Mouse (Mus musculus): ENCODE measurements around the gene Birc5.

DNA sequence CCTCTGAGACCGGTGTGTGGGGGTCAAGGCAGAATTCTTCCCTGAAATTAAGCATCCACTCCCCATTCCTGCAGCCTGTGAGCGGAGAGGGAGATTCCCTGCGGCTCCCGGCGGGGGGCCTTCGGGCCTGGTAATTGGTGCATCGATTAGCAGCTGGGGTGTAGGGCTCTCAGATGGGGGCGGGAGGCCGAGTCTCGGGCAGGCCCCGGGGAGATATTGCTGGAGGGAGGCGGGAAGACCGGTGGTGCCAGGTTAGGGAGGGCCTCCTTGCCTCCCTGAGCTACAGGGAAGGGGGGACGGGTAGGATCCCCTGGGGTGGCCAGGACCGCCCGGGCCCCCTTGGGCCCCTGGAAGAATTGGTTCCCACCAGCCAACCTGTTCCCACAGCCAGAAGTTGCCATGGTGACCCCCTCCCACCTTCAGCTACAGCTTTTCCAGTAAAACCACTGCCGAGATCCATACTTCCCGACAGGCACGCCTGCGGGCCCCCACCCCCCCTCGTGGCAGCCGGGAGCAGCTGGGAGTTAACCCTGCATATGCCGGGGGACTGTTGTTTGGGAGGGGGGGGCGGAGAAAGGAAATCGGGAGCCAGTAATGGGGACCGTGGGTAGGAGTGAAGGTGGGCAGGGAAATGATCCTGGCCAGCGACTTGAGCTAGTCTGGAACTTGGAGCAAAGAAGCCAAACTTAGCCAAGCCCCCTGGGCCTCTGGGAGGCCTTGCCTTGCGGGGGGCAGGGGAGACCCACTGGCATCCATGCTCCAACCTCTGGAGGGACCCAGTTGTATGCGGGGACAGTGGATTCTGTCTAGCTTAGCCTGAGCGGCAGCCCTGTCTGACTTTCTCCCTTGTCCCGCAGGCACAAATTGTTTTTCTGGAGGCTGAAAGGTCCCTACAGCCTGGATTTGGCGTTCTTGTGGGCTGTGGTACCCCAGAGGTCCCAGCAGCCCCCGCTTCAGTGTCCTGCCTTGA lies 40.1 kb downstream of the Birc5 start:
- TF ChIP-seq ZNF384 (IDR thresholded peaks at IDR 0.05; ENCODE audit: low read depth, low read length) (no peak), CTCF (conservative IDR thresholded peaks at IDR 0.05 in 1 of 2, IDR thresholded peaks at IDR 0.05 in 1 of 2; ENCODE audit: low read depth in 2 of 2, low read length in 2 of 2) (no peak), POLR2A (IDR thresholded peaks at IDR 0.05; ENCODE audit: low read depth, low read length) (no peak), RAD21 (IDR thresholded peaks at IDR 0.05; ENCODE audit: low read depth, low read length) (no peak), KAT2A (IDR thresholded peaks at IDR 0.05; ENCODE audit: insufficient replicate concordance, low read length) (no peak)

Measured in CH12.LX (cell line).